Mouse (Mus musculus): ENCODE measurements around the gene Gm36176.

GRCm38 (mm10) chr10:77886007-77886747, 39.6 kb downstream of the Gm36176 start:
- TF ChIP-seq CTCF (IDR thresholded peaks at IDR 0.05; ENCODE audit: low read depth), result no peak
- no peak for TF ChIP-seq EP300 (IDR thresholded peaks at IDR 0.05; ENCODE audit: low read depth)

Measured in heart, postnatal 0 days (tissue).